1 mouse cellular context compared by ENCODE assay signal in the genomic region with DNA sequence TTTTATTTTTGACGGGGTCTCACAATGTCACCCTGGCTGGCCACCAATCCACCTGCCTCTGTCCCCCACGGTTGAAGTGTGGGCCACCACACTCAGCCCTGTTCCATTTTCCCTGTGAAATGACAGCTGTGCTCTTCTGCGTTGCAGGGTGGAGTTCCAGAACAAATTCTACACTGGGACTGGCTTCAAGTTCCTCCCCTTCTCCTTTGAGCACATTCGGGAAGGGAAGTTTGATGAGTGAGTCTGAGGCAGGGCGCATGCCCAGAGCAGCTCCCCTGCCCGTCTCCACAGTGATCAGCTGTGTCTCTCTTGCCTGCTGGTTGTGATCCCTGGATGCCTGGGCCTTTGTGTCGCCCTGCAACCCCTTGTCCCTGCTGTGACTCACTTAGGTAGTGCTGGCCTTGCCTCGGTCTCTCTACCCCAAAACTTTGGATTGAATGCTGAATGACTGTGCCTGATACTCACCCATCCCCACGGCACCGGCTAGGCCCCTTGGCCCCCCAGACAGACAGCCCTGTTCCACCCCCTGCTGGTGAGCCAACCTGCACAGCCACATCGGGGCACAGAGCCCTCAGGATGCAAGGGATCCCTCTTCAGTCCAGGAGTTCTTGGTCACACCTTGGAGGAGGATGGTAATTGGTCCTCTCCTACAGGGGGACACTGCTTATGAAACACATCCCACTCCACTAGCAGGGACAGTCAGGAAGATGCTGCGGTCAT.
TF ChIP-seq lines count a peak whose summit lies in the region.

No protein-coding gene starts in this region.

TF ChIP-seq in myocyte, 11 proteins besides CTCF, POLR2A, EP300 and RAD21:
- peak in 2 of 3 experiments; percentile 5 to 68 for TF ChIP-seq MYOD1 (IDR thresholded peaks at IDR 0.05; ENCODE audit: control insufficient read depth in 1 of 3, insufficient read length in 2 of 3, low read depth in 2 of 3)
- peak in 2 of 3 experiments; percentile 52 to 64 for TF ChIP-seq MYOG (IDR thresholded peaks at IDR 0.05; ENCODE audit: control insufficient read depth in 1 of 3, insufficient read depth in 1 of 3, insufficient read length in 2 of 3, low read depth in 2 of 3)
- peak; percentile 30 for TF ChIP-seq TCF12 (IDR thresholded peaks at IDR 0.05; ENCODE audit: insufficient read depth, poor library complexity, severe bottlenecking)
- TF ChIP-seq TCF3 (IDR thresholded peaks at IDR 0.05; ENCODE audit: insufficient read length, low read depth) = no peak
- TF ChIP-seq REST (IDR thresholded peaks at IDR 0.05; ENCODE audit: insufficient read depth, insufficient read length) = no peak
- peak; percentile 43 for TF ChIP-seq POLR2AphosphoS2 (IDR thresholded peaks at IDR 0.05; ENCODE audit: insufficient read length, low read depth)
